Mouse (Mus musculus) spleen, postnatal 36 days (tissue): ENCODE results near the gene Rcc2.
A peak's percentile ranks its signal among the peaks of the same experiment; 100 is the strongest.

ENCODE experiments used
- DNase-seq, 2 experiments: peaks; one replicate each; pipeline ENCODE4 v3.0.0; 2022; ENCODE audit warnings: low spot score in 2 of 2, mixed read lengths in 1 of 2

Gene Rcc2

GRCm38 (mm10) chr4:140684881-140685303 lies 15.4 kb upstream of the Rcc2 start:
- DNase-seq: no peak

- DNase-seq: no peak
Measured at GRCm38 (mm10) chr4:140688044-140688825, 12.1 kb upstream of the Rcc2 start.

- no peak for DNase-seq
Measured at GRCm38 (mm10) chr4:140688826-140689425, 11.4 kb upstream of the Rcc2 start.

GRCm38 (mm10) chr4:140689873-140690655 lies 10.3 kb upstream of the Rcc2 start:
- DNase-seq: peak; percentile 40 to 53

GRCm38 (mm10) chr4:140691481-140691880 lies 8.9 kb upstream of the Rcc2 start:
- DNase-seq: no peak

GRCm38 (mm10) chr4:140693513-140693912 lies 6.8 kb upstream of the Rcc2 start:
- DNase-seq: no peak

GRCm38 (mm10) chr4:140694551-140695060 lies 5.7 kb upstream of the Rcc2 start:
- DNase-seq: no peak

- DNase-seq: no peak
Measured at GRCm38 (mm10) chr4:140695146-140695545, 5.2 kb upstream of the Rcc2 start.

- DNase-seq: no peak
Measured at GRCm38 (mm10) chr4:140695675-140696585, 4.4 kb upstream of the Rcc2 start.

- DNase-seq: peak; percentile 84 to 87
Measured at GRCm38 (mm10) chr4:140699441-140700127, 757 bp upstream of the Rcc2 start.

GRCm38 (mm10) chr4:140701049-140701715 lies 841 bp downstream of the Rcc2 start:
- peak; percentile 80 to 81 for DNase-seq

GRCm38 (mm10) chr4:140701716-140702561 lies 1.6 kb downstream of the Rcc2 start:
- peak; percentile 67 to 69 for DNase-seq

- DNase-seq: peak; percentile 86 to 87
Measured at GRCm38 (mm10) chr4:140702611-140703327, 2.4 kb downstream of the Rcc2 start.

- no peak for DNase-seq
Measured at GRCm38 (mm10) chr4:140703636-140704035, 3.3 kb downstream of the Rcc2 start.

GRCm38 (mm10) chr4:140704166-140704565 lies 3.8 kb downstream of the Rcc2 start:
- no peak for DNase-seq

GRCm38 (mm10) chr4:140707615-140708014 lies 7.3 kb downstream of the Rcc2 start:
- DNase-seq: no peak

- DNase-seq: no peak
Measured at GRCm38 (mm10) chr4:140708297-140708927, 8.1 kb downstream of the Rcc2 start.

- DNase-seq: no peak
Measured at GRCm38 (mm10) chr4:140709111-140709510, 8.8 kb downstream of the Rcc2 start.
